Mouse (Mus musculus) kidney, postnatal 0 days (tissue): ENCODE measurements around the gene Cdc34b. TPM values are rescaled to one million over a fixed set of nuclear protein-coding genes. Genes with fewer than 3 reads are reported as not detected.
A peak's percentile ranks its signal among the peaks of the same experiment; 100 is the strongest.

Experiments
- ATAC-seq: fragments of 200-750 bp; cut with Nextera tagmentation; replicated peaks from 2 replicates; pipeline ENCODE4 v1.8.0; 2017; ENCODE audit warnings: low read depth, moderate number of reproducible peaks, moderate TSS enrichment, moderate library complexity; ENCODE audit not compliant: low FRiP score
- DNase-seq: peaks from one replicate; pipeline ENCODE4 v3.0.0-alpha.2; 2016; ENCODE audit warnings: low spot score
- H3K27ac ChIP-seq: fragments of 300-500 bp; sonication (generic); 2 replicates; pipeline ENCODE4 v1.5.1; 2014; ENCODE audit warnings: mild to moderate bottlenecking
- H3K27me3 ChIP-seq: fragments of 300-500 bp; sonication (generic); 2 replicates; pipeline ENCODE4 v1.6.1; 2014; ENCODE audit warnings: low read length, mixed read lengths; ENCODE audit not compliant: insufficient read depth
- H3K36me3 ChIP-seq: fragments of 300-500 bp; sonication (generic); 2 replicates; pipeline ENCODE4 v1.6.1; 2014; ENCODE audit warnings: low read length, mixed read lengths; ENCODE audit not compliant: insufficient read depth
- H3K4me1 ChIP-seq: fragments of 300-500 bp; sonication (generic); replicated peaks from 2 replicates; pipeline ENCODE4 v1.6.1; 2014; ENCODE audit warnings: antibody characterized with exemption, low read length, mixed read lengths; ENCODE audit not compliant: insufficient read depth
- H3K4me2 ChIP-seq: fragments of 300-500 bp; sonication (generic); 2 replicates; pipeline ENCODE4 v1.6.1; 2014; ENCODE audit warnings: mild to moderate bottlenecking, low read length, moderate library complexity, mixed read lengths
- H3K4me3 ChIP-seq: fragments of 300-500 bp; sonication (generic); replicated peaks from 2 replicates; pipeline ENCODE4 v1.5.1; 2014; ENCODE audit warnings: low read depth, low read length
- H3K9ac ChIP-seq: fragments of 300-500 bp; sonication (generic); 2 replicates; pipeline ENCODE4 v1.6.1; 2014; ENCODE audit warnings: low read depth, low read length
- H3K9me3 ChIP-seq: fragments of 300-500 bp; sonication (generic); replicated peaks from 2 replicates; pipeline ENCODE4 v1.6.1; 2016; ENCODE audit warnings: low read length, inconsistent platforms, mixed read lengths
- CTCF ChIP-seq: IDR thresholded peaks from 2 replicates; pipeline ENCODE4 v1.5.1; 2016; ENCODE audit warnings: antibody characterized with exemption, low read depth, mild to moderate bottlenecking, moderate library complexity
- WGBS: fragments of 180-500 bp; shearing (Covaris S2); extraction: QIAGEN DNeasy Blood & Tissue Kit; methylation state at CpG from one replicate; pipeline ENCODE4 v1.1.7; 2014; 5-methylcytosine and 5-hydroxymethylcytosine counted together
- polyA plus RNA-seq: library from polyadenylated mRNA; unstranded; fragments of >200 nt; fragmentation: Nextera tagmentation; extraction: Ambion mirVana; gene quantifications from 2 replicates; pipeline ENCODE4 v1.2.1, GENCODE M21; 2015

Cdc34b gene
- polyA plus RNA-seq, 1 experiment from 2014 or later = 0.28 TPM

GRCm38 (mm10) chr11:94773851-94774250, 32.3 kb downstream of the Cdc34b start:
- Histone ChIP-seq H3K27ac (no peak overlapping the region), H3K9me3 (no peaks in the 10 kb centered on the region), H3K4me2 (no peak overlapping the region), H3K4me1 (no peaks in the 10 kb centered on the region), H3K27me3 (no peaks in the 10 kb centered on the region), H3K4me3 (no peak overlapping the region), H3K36me3 (no peaks in the 10 kb centered on the region), H3K9ac (no peak overlapping the region)
- DNase-seq = no peak
- TF ChIP-seq CTCF = peak; percentile 43; the same call in 1 of the 2 replicates
- no peak for ATAC-seq
- 94% methylated on average over 1 of the region's 1 CpGs for WGBS

DNA sequence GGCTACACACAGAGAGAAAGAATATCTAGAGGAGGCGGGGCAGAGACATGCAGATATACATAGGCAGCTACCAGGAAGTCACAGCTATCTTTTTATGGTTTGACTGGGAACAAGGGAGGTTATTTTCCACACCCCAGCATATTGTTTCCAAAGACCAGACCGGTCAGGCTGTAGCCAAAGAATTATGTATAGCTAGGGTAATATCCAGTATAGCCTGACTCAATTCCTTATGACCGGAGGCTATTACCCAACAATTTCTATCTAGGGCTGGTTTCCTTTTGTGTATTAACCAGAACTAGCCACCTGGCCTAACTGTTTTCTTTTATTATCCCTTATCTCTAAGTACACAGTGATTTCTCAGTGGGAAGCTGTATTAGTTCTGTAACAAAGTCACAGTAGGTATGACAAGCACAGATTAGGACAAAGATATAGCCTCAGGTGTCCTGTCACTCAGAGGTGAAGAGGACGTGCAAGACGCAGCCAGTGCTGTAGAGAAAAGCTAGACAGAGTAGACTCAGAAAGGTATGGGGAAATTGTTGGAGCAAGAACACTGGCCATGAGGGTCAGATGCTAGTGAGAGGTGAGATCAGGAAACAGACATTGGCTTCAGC, 33.4 kb downstream of the Cdc34b start:
- 93% methylated on average over 5 of the region's 5 CpGs for WGBS

DNA sequence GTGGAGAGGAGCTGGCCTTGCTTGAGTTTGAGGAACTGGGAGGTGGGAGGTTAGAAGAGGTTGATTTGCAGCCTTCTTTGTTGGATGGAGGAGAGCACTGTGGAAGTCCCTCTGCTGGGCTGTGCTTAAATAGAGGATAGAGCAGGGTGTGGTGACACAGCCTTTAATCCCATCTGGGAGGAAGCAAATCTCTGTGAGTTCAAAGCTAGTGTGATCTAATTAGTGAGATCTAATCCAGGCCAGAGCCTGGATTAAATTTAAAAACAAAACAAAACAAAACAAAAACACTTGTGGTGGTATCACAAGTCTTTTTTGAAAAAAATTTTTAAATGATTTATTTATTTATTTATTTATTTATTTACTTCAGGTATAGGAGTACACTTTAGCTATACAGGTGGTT, 41.0 kb downstream of the Cdc34b start, which contains the start of gene Tmem92:
Gene Tmem92 (minus strand): TSS at position 101 of the 400 bp plus-strand sequence.
- no peaks in the 10 kb centered on the region for H3K27me3 ChIP-seq
- H3K4me2 ChIP-seq = no peak within 1 kb of the TSS
- H3K27ac ChIP-seq = no peak within 1 kb of the TSS
- DNase-seq (no peak), ATAC-seq (no peak)
- TF ChIP-seq CTCF = no peak
- no peaks in the 10 kb centered on the region for H3K4me1 ChIP-seq
- no peak within 1 kb of the TSS for H3K9ac ChIP-seq
- H3K9me3 ChIP-seq = no peaks in the 10 kb centered on the region
- no peak within 1 kb of the TSS for H3K4me3 ChIP-seq
- no peaks in the 10 kb centered on the region for H3K36me3 ChIP-seq

More for the DNA sequence above, 33.4 kb downstream of the Cdc34b start:
- Histone ChIP-seq H3K9ac (no peak overlapping the region), H3K4me3 (no peak overlapping the region), H3K4me2 (no peak overlapping the region), H3K36me3 (no peaks in the 10 kb centered on the region), H3K27ac (no peak overlapping the region), H3K9me3 (no peaks in the 10 kb centered on the region), H3K4me1 (no peaks in the 10 kb centered on the region), H3K27me3 (no peaks in the 10 kb centered on the region)
- no peak for ATAC-seq
- no peak for DNase-seq
- no peak for TF ChIP-seq CTCF

DNA sequence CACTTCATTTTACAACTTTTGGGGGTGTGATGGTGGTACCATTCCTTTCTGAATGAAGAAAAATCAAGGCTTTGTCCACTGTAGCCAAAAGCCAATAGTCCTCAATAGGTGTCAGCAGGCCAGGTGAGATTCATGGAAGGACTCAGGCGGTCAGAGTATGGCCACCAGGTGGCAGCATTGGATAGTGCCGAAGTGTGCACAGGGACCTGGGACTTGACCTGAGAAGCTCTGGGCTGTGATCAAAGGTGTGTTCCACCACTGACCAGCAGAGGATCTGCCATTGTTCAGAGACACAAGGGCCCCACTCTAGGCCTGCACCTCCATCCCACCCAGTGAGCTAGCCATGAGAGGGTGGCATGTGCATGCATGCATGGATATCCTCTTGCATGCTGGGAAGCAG, 43.7 kb downstream of the Cdc34b start:
- 3% methylated on average over 2 of the region's 2 CpGs for WGBS
- no peak overlapping the region for H3K27ac ChIP-seq
- no peaks in the 10 kb centered on the region for H3K27me3 ChIP-seq
- H3K9ac ChIP-seq = no peak overlapping the region
- no peaks in the 10 kb centered on the region for H3K9me3 ChIP-seq
- H3K4me3 ChIP-seq = no peak overlapping the region
- H3K4me1 ChIP-seq = no peaks in the 10 kb centered on the region
- no peaks in the 10 kb centered on the region for H3K36me3 ChIP-seq
- DNase-seq (peak; percentile 70), ATAC-seq (peak; percentile 49)
- H3K4me2 ChIP-seq = no peak overlapping the region
- peak; percentile 89 for TF ChIP-seq CTCF

GRCm38 (mm10) chr11:94791700-94792099, 50.1 kb downstream of the Cdc34b start:
- Histone ChIP-seq H3K27me3 (no peaks in the 10 kb centered on the region), H3K9me3 (no peaks in the 10 kb centered on the region), H3K9ac (no peak overlapping the region), H3K4me1 (no peaks in the 10 kb centered on the region), H3K36me3 (no peaks in the 10 kb centered on the region), H3K4me3 (no peak overlapping the region), H3K27ac (no peak overlapping the region), H3K4me2 (no peak overlapping the region)
- TF ChIP-seq CTCF = no peak
- DNase-seq (no peak), ATAC-seq (no peak)

Other genes with a start within 250 kb of the Cdc34b start
- gene Epn3, start 241.8 kb upstream of the Cdc34b start, polyA plus RNA-seq = 34.7 and 37.5 TPM in 2 replicates
- gene Mycbpap, start 220.0 kb upstream of the Cdc34b start, polyA plus RNA-seq = 3.2 and 3.5 TPM in 2 replicates
- 4.0 and 5.6 TPM in 2 replicates for gene Rsad1, start 192.5 kb upstream of the Cdc34b start, polyA plus RNA-seq
- 0.41 and 0.50 TPM in 2 replicates for gene Chad, start 176.7 kb upstream of the Cdc34b start, polyA plus RNA-seq
- gene Acsf2, start 139.9 kb upstream of the Cdc34b start, polyA plus RNA-seq = 6.6 and 7.0 TPM in 2 replicates
- 119 and 135 TPM in 2 replicates for gene Lrrc59, start 112.0 kb upstream of the Cdc34b start, polyA plus RNA-seq
- 135 and 144 TPM in 2 replicates for gene Mrpl27, start 88.0 kb upstream of the Cdc34b start, polyA plus RNA-seq
- 7.9 and 8.1 TPM in 2 replicates for gene Eme1, start 87.8 kb upstream of the Cdc34b start, polyA plus RNA-seq
- 18.4 and 21.4 TPM in 2 replicates for gene Xylt2, start 64.3 kb upstream of the Cdc34b start, polyA plus RNA-seq
- 1.3 and 1.4 TPM in 2 replicates for gene Gm11541, start 37.3 kb upstream of the Cdc34b start, polyA plus RNA-seq
- not detected in 2 replicates for gene Tmem92, start 40.9 kb downstream of the Cdc34b start, polyA plus RNA-seq
- 353 and 441 TPM in 2 replicates for gene Col1a1, start 194.4 kb downstream of the Cdc34b start, polyA plus RNA-seq
- not detected in 2 replicates for gene Hils1, start 225.8 kb downstream of the Cdc34b start, polyA plus RNA-seq
- 0.28 and 0.52 TPM in 2 replicates for gene Sgca, start 234.5 kb downstream of the Cdc34b start, polyA plus RNA-seq
- gene Ppp1r9b, start 249.3 kb downstream of the Cdc34b start, polyA plus RNA-seq = 10.3 and 10.6 TPM in 2 replicates